Mouse (Mus musculus) NIH3T3 (cell line): Measurements from ENCODE around the gene Selenom.

Experiments
- DNase-seq: peaks from one replicate; pipeline ENCODE4 v3.0.0-alpha.2; 2012; ENCODE audit warnings: low read depth

Gene Selenom

DNA sequence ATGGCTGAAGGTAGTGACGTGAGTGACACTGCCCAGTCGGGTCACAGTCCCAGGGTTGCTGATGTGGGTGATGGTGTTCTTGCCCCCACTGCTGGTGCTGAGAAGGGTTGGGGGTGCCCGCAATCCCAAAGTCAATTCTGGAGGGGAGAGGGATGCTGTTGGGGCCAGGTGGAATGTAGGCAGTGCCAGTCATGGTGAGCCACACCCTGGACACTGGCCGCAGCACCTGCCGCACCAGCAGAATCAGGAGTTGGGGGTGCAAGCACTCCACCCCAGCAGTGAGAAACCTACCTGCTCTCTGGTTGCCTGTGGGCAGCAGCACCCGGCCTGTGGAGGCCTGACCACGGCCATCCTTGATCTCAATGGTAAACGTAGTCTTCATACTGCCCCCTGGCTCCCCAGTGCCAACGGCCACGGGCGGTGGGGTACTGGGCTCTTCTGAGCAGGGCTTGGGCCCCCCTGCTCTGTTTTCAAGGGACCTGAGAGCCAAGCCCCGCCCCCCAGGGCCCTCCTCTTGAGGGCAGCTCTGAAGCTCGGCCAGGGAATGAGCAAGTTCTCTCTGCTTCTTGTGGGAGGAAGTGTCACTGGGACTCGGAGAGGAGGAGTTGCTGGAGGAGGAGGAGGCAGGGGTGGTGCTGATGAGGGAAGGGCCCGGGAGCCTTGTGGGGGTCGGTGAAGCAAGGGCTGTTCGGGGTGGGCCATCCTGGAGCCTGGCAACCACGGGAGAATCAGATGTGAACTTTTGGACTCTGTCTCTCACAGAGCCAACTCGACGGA, 15.2 kb downstream of the Selenom start:
- no peak for DNase-seq

GRCm38 (mm10) chr11:3530731-3531130, 16.2 kb downstream of the Selenom start:
- DNase-seq: no peak

DNA sequence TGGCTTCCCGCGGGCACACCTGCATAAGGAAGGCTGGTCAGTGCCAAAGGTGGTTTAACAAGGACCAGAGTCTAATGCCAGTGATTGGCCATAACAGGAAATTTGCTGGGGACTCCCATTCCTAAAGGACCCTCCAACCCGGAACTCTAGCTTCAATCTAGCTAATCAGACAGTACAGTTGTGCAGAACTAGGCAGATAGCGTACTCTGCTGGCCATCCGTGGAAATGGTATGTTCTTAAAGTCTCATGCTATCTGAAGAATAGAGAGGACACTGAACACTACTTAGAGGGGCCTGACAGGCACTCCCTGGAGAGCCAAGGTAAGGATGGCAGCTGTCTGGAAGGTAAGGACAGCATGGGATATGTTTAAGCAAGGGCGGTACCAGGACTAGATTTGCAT, 17.1 kb downstream of the Selenom start:
- no peak for DNase-seq

DNA sequence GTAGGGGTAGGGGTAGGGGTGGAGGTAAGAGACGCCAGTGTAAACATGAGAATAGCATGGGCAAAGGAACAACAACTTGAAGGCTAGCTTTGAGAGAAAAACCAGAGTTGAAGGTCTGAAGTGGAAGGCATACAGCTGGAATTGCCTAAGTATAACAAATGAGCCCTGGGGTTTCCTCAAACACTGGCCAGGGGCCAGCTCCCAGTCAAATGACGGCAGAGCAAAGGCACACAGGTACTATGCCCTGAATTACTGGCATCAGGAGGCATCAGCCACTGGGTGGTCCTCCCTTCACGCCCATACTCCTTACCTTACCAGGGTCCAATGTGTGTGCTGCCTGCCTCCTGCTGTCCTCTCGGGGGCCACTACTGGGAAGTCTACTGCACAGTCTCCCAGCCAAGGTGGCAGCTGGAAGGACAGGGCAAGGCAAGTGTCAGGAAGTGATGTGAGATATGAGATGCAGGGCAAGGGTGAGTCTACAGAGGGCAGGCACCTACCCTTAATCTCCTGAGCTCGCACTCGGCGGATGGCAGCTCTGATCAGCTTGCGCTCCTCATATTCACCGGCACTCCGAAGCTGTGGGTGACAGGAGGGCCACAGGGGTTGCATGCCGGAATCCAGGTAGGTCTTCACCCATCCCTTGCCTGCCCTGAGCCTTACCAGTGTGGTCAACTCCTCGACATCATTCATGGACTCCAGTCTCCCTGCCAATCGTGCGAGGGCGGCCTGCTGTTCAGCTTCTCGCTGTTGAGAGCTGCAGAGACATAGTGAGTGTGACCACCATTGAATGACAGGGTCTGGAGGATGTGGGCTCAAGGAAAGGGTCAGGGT, 17.8 kb downstream of the Selenom start:
- no peak for DNase-seq

GRCm38 (mm10) chr11:3533406-3533932, 19.0 kb downstream of the Selenom start:
- no peak for DNase-seq

DNA sequence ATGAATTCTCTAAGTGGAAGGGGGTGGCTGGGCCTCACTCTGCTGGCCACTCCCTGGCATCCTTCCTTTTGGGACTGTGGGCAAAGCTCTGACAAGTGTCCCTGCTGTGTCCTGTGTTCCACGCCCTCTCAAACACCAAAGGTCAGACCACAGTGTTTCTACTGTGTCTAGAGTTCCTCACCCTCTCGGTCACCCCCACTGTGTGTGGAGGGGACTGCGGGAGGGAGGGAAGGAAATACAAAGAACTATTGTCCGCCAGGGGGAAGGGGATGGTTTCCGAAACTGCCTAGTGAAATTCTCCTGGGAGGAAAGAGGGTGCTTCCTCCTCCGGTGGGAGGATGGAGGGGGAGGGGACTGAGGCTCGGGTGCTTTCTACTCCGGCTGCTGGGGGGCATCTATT, 20.5 kb downstream of the Selenom start:
- no peak for DNase-seq

DNA sequence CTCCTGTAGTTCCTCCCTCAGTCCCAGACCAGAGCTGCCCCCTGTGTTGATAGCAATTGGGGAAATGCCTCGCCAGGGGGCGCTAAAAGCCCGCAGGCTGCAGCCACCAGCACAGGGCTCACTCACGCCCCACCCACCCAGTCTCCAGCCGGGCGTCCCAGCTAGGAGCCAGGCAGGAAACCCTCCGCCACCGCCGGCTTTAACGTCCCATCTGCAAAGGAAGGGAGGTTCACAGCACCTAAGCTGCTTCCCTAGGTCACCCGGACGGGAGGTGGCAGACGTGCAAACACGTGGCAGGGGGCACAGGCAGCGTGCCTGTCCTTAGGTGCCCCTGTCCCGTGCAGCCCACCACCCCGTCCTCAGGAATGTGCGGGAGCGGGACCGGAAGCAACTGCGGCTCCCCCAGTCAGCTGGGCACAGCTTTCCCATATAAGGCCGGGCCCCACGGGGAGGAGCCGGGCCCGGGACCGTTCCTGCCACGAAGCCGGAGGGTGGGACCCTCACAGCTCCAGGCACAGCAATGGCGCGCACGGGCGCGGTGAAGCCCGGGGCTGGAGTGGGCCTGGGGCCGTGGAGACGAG, 21.0 kb downstream of the Selenom start:
- peak; percentile 98 for DNase-seq

GRCm38 (mm10) chr11:3536082-3536481, 21.6 kb downstream of the Selenom start:
- no peak for DNase-seq

- DNase-seq: no peak
Measured at GRCm38 (mm10) chr11:3536745-3537333, 22.4 kb downstream of the Selenom start.

- no peak for DNase-seq
Measured at GRCm38 (mm10) chr11:3537711-3538110, 23.2 kb downstream of the Selenom start.

DNA sequence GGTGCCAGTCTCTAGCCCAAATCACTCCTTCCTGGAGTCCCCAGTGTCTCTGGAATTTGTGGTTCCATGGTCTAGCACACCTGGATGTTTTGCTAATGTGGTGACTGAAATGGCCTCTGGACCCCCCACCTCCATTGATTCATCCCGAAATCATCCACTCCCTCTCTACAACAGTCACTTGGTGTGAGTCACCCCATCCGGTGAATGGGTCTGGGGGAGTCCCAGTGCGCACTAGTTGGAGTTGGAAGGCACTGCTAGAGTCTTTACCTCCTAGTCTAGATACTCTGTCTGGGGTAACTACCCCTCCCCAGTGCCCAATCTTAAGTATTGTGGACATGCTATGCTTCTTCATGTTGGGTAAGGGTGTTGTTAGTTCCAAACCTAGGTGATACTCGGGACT, 23.9 kb downstream of the Selenom start:
- peak; percentile 41 for DNase-seq

- DNase-seq: peak; percentile 97
Measured at GRCm38 (mm10) chr11:3539111-3539825, 24.8 kb downstream of the Selenom start.

DNA sequence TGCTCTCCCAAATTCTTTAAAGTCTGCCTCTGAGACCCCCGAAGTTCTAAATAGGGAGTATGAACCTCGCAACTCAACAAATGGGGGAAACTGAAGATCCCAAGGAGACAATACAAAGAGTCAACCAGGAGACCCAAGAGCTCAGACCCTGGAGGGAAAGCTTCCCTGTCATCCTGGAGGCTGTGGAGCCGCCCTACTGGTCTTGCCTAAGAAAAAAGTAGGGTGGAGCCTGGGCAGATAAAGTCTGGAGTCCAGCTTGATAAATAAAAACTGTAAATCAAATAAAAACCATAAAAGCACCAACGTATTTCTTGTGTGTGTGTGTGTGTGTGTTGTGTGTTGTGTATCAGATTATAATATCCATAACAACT, 25.3 kb downstream of the Selenom start:
- peak; percentile 60 for DNase-seq

DNA sequence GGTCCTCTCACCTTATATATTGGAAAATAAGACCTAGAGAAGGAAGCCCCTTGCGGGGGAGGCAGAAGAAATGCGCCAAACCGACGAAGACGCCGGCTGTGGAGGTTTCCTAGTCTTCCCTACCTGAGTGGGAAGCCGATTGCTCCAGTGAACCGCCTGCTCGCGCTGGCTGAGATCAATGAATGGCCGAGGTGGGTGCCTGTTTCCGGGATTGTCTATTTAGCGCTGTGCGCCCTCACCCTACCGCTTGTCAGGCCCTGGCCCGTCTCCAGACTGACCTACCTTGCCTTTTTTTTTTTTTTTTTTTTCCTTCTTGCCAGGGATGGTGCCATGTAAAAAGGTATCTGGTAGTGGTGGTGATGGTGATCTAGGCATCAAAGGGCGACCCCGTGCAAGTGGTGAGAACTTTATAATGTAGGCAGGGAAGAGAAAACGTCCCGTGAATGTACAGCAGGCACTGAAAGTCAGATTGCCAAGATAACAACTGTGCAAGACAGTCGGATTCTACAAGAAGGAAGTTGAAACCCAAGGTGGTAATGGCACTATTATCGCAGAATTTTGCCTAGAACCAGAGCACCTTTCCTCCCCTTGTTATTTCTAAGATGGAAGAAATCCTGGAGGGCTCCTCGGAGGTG, 26.1 kb downstream of the Selenom start, which contains the start of gene Smtn:
TSS of gene Smtn (minus strand) at position 162 of the 635 bp plus-strand sequence.
- no peak for DNase-seq

DNA sequence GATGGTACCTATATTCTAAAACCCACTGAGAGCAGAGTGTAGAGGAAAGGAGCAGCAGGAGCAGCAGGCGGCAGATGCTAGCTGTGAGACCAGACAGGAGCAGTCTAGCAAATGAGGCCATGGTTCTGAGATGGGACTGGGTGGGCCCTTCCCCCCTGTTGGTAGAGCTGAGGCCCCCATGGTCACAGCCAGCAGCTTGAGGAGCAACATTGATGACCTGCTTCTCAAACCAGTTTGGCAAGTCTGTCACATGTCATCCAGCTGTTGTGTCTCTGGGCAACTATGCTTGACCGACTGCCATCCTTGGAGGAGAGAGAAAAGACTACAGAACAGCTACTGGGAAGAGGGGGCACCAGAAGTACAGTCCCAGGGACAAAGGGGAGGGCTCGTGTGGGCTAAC, 27.4 kb downstream of the Selenom start:
- DNase-seq: no peak

GRCm38 (mm10) chr11:3543001-3543400, 28.5 kb downstream of the Selenom start:
- DNase-seq: peak; percentile 93

DNA sequence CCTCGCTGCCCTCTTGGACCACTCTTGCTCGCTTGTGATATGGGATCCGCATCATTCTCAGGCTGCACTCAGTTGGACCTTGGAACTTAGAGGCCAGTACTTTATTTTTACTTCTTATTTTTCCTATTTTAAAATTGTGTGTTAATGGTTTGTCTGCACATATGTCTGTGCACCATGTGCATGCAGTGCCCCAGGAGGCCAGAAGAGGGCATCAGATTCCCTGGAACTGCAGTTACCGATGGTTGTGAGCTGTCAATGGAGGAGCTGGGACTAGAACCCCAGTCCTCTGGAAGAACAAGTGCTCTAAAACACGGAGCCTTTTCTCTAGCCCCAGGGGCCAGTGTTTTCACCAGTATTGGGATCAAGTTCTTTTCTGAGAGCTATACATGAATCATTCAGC, 29.9 kb downstream of the Selenom start:
- DNase-seq: no peak

- no peak for DNase-seq
Measured at GRCm38 (mm10) chr11:3545531-3546241, 31.2 kb downstream of the Selenom start.

GRCm38 (mm10) chr11:3546242-3546562, 31.7 kb downstream of the Selenom start:
- no peak for DNase-seq

GRCm38 (mm10) chr11:3547047-3547446, 32.6 kb downstream of the Selenom start:
- DNase-seq: no peak

GRCm38 (mm10) chr11:3547969-3548368, 33.5 kb downstream of the Selenom start:
- DNase-seq: peak; percentile 70
